8 mouse cellular contexts compared by ENCODE assay signal in the genomic region with DNA sequence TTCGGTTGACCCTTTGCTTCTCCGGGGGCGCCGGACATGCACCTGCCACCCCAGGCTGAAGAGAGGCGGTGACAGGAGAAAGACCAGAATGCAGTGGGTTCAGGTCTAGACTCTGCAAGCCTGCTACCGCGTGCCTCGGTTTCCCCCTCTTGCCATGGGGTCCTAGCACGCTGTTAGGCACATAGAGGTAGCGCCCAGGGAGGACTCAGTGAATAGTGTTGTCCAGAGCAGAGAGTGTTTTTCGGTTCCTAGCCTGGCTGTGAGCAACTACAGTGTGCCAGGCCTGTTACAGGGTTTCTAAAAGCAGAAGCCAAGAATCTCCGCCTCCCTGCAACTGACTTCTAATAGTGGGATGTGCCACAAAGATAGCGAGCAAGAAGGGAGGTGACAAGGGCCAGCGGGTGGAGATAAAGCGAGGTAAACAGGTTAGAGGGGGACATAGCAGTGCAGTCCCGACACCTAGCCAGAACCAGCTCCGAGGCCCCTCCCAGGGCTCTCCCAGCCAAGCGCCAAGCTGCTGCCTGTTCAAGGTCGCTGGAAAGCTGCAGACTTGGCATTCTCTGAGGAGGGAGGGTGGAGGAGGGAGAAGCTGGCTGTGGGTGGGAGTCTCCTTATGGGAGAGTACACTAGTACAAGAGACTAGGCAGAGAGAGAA. TPM values are rescaled to one million over a fixed set of nuclear protein-coding genes. Genes with fewer than 3 reads are reported as not detected.
A peak's percentile ranks its signal among the peaks of the same experiment; 100 is the strongest.
DNase-seq lines count a peak whose midpoint lies in the region; ATAC-seq lines count a peak whose summit lies in the region.

No protein-coding gene starts in this region.

- peaks cover 47% of the 10 kb centered on the region for H3K4me1 ChIP-seq in hindbrain, embryonic 13.5 days (replicated peaks)

- H3K4me3 ChIP-seq in hindbrain, embryonic 13.5 days: peak overlapping the region; percentile 43

- H3K27me3 ChIP-seq in hindbrain, embryonic 13.5 days: no peaks in the 10 kb centered on the region

- peak overlapping the region; percentile 91 for H3K27ac ChIP-seq in hindbrain, embryonic 13.5 days

- H3K9ac ChIP-seq in hindbrain, embryonic 13.5 days: peak overlapping the region; percentile 75

- H3K9me3 ChIP-seq in hindbrain, embryonic 13.5 days: no peaks in the 10 kb centered on the region

- peak; percentile 70 for DNase-seq in R1 (ENCODE audit: low read depth, low spot score)
- DNase-seq in cerebellum, adult 9-10 months: peak; percentile 75
- peak; percentile 59 to 66 for DNase-seq in frontal cortex, postnatal 25 days (ENCODE audit: low spot score in 2 of 2)
- DNase-seq in layer of hippocampus, postnatal 36 days: peak; percentile 77 to 79
- DNase-seq in lung, postnatal 10 days: peak; percentile 86
- DNase-seq in retina, embryonic 14.5 days (ENCODE audit: low spot score): peak; percentile 57
- DNase-seq in thymus, adult 18-20 months: no peak

- H3K36me3 ChIP-seq in hindbrain, embryonic 13.5 days: no peaks in the 10 kb centered on the region

- 6% methylated on average over 19 of the region's 19 CpGs for WGBS in hindbrain, embryonic 13.5 days

- peak overlapping the region; percentile 80 for H3K4me2 ChIP-seq in hindbrain, embryonic 13.5 days

- ATAC-seq in hindbrain, embryonic 13.5 days (ENCODE audit: low FRiP score): peak; percentile 54

RNA-seq across cellular contexts. Expression of a gene that starts 31.5 kb away (rescaled TPM):
- polyA plus RNA-seq in hindbrain, embryonic 13.5 days (2015; fragmentation: Nextera tagmentation; extraction: Ambion mirVana): 1.7 and 2.4 TPM in 2 replicates
- total RNA-seq in layer of hippocampus, postnatal 36 days (2021): 1 to 10 TPM; 4.8 to 5.6 TPM

RNA-seq across cellular contexts. Expression of a gene that starts 35.7 kb away (rescaled TPM):
- polyA plus RNA-seq in hindbrain, embryonic 13.5 days (2015; fragmentation: Nextera tagmentation; extraction: Ambion mirVana): 108 and 115 TPM in 2 replicates
- total RNA-seq in layer of hippocampus, postnatal 36 days (2021): 10 to 100 TPM; 31.3 to 37.4 TPM

RNA-seq across cellular contexts. Expression of a gene that starts 58.2 kb away (rescaled TPM):
- 38.3 and 41.0 TPM in 2 replicates for polyA plus RNA-seq in hindbrain, embryonic 13.5 days (2015; fragmentation: Nextera tagmentation; extraction: Ambion mirVana)
- total RNA-seq in layer of hippocampus, postnatal 36 days (2021): 10 to 100 TPM; 38.4 to 40.6 TPM

Comparison
In these comparisons a context has a peak if more than half of its experiments do, and no peak if none do; other contexts are left out.
1. DNase-seq: peak in R1 (single experiment), cerebellum, adult 9-10 months (single experiment), frontal cortex, postnatal 25 days (2 of 2), layer of hippocampus, postnatal 36 days (2 of 2), lung, postnatal 10 days (single experiment) and retina, embryonic 14.5 days (single experiment); none in thymus, adult 18-20 months (0 of 2).